Mouse (Mus musculus) limb, embryonic 14.5 days (tissue): ENCODE measurements around the gene Mms22l. TPM values are rescaled to one million over a fixed set of nuclear protein-coding genes. Genes with fewer than 3 reads are reported as not detected.

ENCODE experiments used
- ATAC-seq: fragments of 200-750 bp; cut with Nextera tagmentation; 2 replicates; pipeline ENCODE4 v1.8.0; 2017; ENCODE audit warnings: low read depth, moderate number of reproducible peaks, moderate TSS enrichment; ENCODE audit not compliant: low FRiP score
- DNase-seq: peaks from one replicate; pipeline ENCODE4 v3.0.0-alpha.2; 2015; ENCODE audit warnings: low spot score
- H3K27ac ChIP-seq: fragments of 300-500 bp; sonication (generic); replicated peaks from 2 replicates; pipeline ENCODE4 v1.5.1; 2014; ENCODE audit warnings: low read depth, mild to moderate bottlenecking, low read length, moderate library complexity, mixed read lengths
- H3K27me3 ChIP-seq: fragments of 300-500 bp; sonication (generic); 2 replicates; pipeline ENCODE4 v1.6.1; 2014; ENCODE audit warnings: low read length, mixed read lengths; ENCODE audit not compliant: control insufficient read depth, insufficient read depth
- H3K36me3 ChIP-seq: fragments of 300-500 bp; sonication (generic); 2 replicates; pipeline ENCODE4 v1.6.1; 2014; ENCODE audit warnings: mild to moderate bottlenecking, low read length, moderate library complexity, mixed read lengths; ENCODE audit not compliant: control insufficient read depth, insufficient read depth
- H3K4me1 ChIP-seq: fragments of 300-500 bp; sonication (generic); 2 replicates; pipeline ENCODE4 v1.6.1; 2014; ENCODE audit warnings: antibody characterized with exemption, low read length, mixed read lengths; ENCODE audit not compliant: control insufficient read depth, insufficient read depth
- H3K4me2 ChIP-seq: fragments of 300-500 bp; sonication (generic); replicated peaks from 2 replicates; pipeline ENCODE4 v1.6.1; 2014; ENCODE audit warnings: low read depth, mild to moderate bottlenecking, low read length, moderate library complexity; ENCODE audit not compliant: severe bottlenecking
- H3K4me3 ChIP-seq: fragments of 300-500 bp; sonication (generic); replicated peaks from 2 replicates; pipeline ENCODE4 v1.5.1; 2014; ENCODE audit warnings: low read length
- H3K9ac ChIP-seq: fragments of 300-500 bp; sonication (generic); 2 replicates; pipeline ENCODE4 v1.6.1; 2014; ENCODE audit warnings: mild to moderate bottlenecking, low read depth, low read length, moderate library complexity; ENCODE audit not compliant: severe bottlenecking
- H3K9me3 ChIP-seq: fragments of 300-500 bp; sonication (generic); 2 replicates; pipeline ENCODE4 v1.6.1; 2016; ENCODE audit warnings: low read length; ENCODE audit not compliant: control insufficient read depth
- POLR2A ChIP-seq: fragments of 200-500 bp; IDR thresholded peaks from 2 replicates; pipeline ENCODE4 v1.8.0; 2012; ENCODE audit warnings: inconsistent platforms, mild to moderate bottlenecking, moderate library complexity, borderline replicate concordance; ENCODE audit not compliant: insufficient read depth, insufficient read length; ENCODE audit errors: extremely low read depth
- WGBS: fragments of 180-500 bp; shearing (Covaris S2); extraction: QIAGEN DNeasy Blood & Tissue Kit; methylation state at CpG from one replicate; pipeline ENCODE4 v1.1.7; 2014; 5-methylcytosine and 5-hydroxymethylcytosine counted together
- polyA plus RNA-seq, 2 experiments: library from polyadenylated mRNA; depleted of rRNA in 1 of 2; stranded (reverse) in 1 of 2; unstranded in 1 of 2; fragments of >200 nt; fragmentation: Nextera tagmentation in 1 of 2; extraction: Ambion mirVana in 1 of 2; gene quantifications; 2 replicates each; pipeline versions ENCODE4 v1.2.1 to v1.2.3; 2012 to 2014

Gene Mms22l
- polyA plus RNA-seq, 2 experiments = 25.5 to 26.0 TPM

DNA sequence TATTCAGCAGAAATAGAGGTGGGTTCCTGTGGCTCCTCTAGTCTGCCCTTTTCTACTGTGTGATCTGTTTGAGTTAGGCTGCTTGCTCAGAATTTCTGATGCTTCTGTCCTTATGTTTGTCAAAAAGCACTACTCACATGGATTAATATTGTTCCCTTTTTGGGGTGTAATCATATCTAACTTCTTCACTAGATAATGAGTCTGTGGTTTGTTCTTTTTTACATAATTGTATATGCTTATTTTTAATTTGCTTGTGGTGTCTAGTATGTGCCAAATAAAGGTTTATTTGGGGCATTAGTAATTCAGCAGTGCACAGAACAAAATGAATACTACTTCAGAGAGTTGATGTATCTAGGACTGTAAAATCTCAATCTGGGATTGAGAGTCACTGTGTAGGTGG is 98.6 kb downstream of the Mms22l start:
- no peak for ATAC-seq
- no peak for TF ChIP-seq POLR2A

DNA sequence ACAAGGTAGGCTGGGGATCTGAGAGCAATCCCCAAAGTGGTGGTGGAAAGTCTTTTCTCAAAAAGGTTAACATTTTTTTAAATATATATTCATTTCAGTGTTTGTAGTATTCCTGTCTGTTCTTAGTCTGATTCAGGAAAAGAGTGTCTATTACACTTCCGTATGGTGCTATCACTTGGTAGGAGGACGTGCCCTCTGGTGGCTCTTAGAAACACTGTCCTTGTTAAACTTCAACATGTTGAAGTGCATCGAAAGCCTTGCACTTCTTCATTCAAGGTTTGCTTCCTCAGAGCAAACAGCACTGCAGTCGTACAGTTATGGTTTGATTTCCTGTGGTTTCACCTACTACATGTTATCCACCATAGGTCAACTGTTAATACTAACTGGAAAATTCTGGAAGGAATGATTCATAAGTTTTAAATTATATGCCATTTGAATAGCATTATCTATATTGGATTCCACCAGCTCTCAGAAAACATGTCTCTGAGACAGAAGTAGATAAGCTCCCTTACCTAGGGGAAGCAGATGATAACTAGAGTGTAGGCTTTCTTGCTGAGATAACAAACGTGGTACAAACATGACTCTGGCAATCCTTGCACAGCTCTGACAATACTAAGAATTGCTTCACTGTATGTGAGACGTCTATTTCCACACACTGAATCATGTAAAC is 100.8 kb downstream of the Mms22l start:
- Histone ChIP-seq H3K4me3 (no peak overlapping the region), H3K27me3 (no peaks in the 10 kb centered on the region), H3K4me1 (no peaks in the 10 kb centered on the region), H3K36me3 (peaks cover 40% of the 10 kb centered on the region), H3K27ac (no peak overlapping the region), H3K9ac (no peak overlapping the region), H3K9me3 (no peaks in the 10 kb centered on the region), H3K4me2 (no peak overlapping the region)
- DNase-seq (no peak), ATAC-seq (no peak)
- TF ChIP-seq POLR2A = no peak
- 86% methylated on average over 6 of the region's 6 CpGs for WGBS

More for the DNA sequence above, 98.6 kb downstream of the Mms22l start:
- Histone ChIP-seq H3K27me3 (no peaks in the 10 kb centered on the region), H3K4me2 (no peak overlapping the region), H3K4me3 (no peak overlapping the region), H3K27ac (no peak overlapping the region), H3K9ac (no peak overlapping the region), H3K36me3 (peaks cover 21% of the 10 kb centered on the region), H3K4me1 (no peaks in the 10 kb centered on the region), H3K9me3 (no peaks in the 10 kb centered on the region)
- DNase-seq = no peak

- no peak overlapping the region for H3K27ac ChIP-seq
- H3K27me3 ChIP-seq = no peaks in the 10 kb centered on the region
- no peak overlapping the region for H3K4me3 ChIP-seq
- no peak for DNase-seq
- H3K9ac ChIP-seq = no peak overlapping the region
- peaks cover 43% of the 10 kb centered on the region for H3K36me3 ChIP-seq
- no peak overlapping the region for H3K4me2 ChIP-seq
- 88% methylated on average over 1 of the region's 1 CpGs for WGBS
- no peak for ATAC-seq
- TF ChIP-seq POLR2A = no peak
- H3K4me1 ChIP-seq = no peaks in the 10 kb centered on the region
- no peaks in the 10 kb centered on the region for H3K9me3 ChIP-seq
Measured at GRCm38 (mm10) chr4:24598637-24599036, 102.4 kb downstream of the Mms22l start.

DNA sequence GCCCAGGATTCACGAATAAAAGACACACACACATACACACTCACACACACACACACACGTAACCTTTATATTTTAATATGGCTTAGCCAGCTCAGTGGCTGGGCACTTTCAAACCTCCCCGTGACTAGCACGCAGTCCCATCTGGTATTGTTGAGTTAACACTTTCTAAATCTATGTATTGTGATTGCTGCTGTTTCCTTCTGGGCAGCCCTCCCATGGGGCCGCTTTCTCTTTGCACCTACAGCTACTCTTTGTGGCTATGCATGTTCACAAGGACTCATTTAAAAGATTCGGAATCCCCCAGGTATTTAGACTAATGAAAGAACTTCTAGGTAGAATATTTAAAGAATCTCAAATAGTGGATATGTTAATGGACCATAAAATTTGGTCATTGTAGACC is 105.5 kb downstream of the Mms22l start:
- H3K4me2 ChIP-seq = no peak overlapping the region
- no peak overlapping the region for H3K27ac ChIP-seq
- no peaks in the 10 kb centered on the region for H3K27me3 ChIP-seq
- no peak for TF ChIP-seq POLR2A
- ATAC-seq (no peak), DNase-seq (no peak)
- WGBS = 89% methylated on average over 6 of the region's 6 CpGs
- no peak overlapping the region for H3K9ac ChIP-seq
- H3K4me3 ChIP-seq = no peak overlapping the region
- H3K4me1 ChIP-seq = no peaks in the 10 kb centered on the region
- peaks cover 46% of the 10 kb centered on the region for H3K36me3 ChIP-seq
- H3K9me3 ChIP-seq = no peaks in the 10 kb centered on the region

- H3K27ac ChIP-seq = no peak overlapping the region
- DNase-seq (no peak), ATAC-seq (no peak)
- no peaks in the 10 kb centered on the region for H3K4me1 ChIP-seq
- no peak overlapping the region for H3K4me3 ChIP-seq
- H3K9ac ChIP-seq = no peak overlapping the region
- H3K4me2 ChIP-seq = no peak overlapping the region
- 71% methylated on average over 3 of the region's 3 CpGs for WGBS
- no peaks in the 10 kb centered on the region for H3K27me3 ChIP-seq
- no peak for TF ChIP-seq POLR2A
- no peaks in the 10 kb centered on the region for H3K9me3 ChIP-seq
- 0 out of 2 replicates have a peak, but pooled peaks cover 6% of the 10 kb centered on the region for H3K36me3 ChIP-seq
Measured at GRCm38 (mm10) chr4:24609085-24609484, 112.8 kb downstream of the Mms22l start.
